Mouse (Mus musculus): ENCODE measurements around the gene Dlx2. TPM values are rescaled to one million over a fixed set of nuclear protein-coding genes. Genes with fewer than 3 reads are reported as not detected.
A peak's percentile ranks its signal among the peaks of the same experiment; 100 is the strongest.

Dlx2 gene
- 67.5 and 67.8 TPM in 2 replicates for polyA plus RNA-seq (2015; fragmentation: Nextera tagmentation; extraction: Ambion mirVana)

DNA sequence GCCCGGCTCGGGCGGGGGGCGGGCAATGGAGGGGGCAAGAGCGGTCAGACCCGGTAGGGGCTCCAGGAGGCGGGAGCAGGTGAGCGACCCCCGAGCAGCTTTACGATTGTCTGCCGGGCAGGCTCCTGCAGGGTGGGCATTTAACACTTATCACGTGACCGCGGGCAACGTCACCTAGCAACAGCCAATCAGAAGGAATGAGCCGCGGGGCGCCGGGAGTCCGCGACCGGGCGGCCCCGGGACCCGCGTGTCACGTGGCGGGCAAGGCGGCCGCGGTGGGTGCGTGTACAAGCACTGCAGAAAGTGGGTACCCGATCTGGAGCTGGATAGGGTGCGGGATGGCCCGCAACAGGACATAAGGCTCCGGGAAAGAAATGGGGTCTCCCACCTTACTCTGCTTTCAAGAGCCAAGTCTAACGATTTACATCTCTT is at the start of gene Dlx2:
TSS of gene Dlx2 (minus strand) at position 115 of the 432 bp plus-strand sequence.
- H3K27ac ChIP-seq (replicated peaks), result peak within 1 kb of the TSS; percentile 93
- H3K9me3 ChIP-seq, result no peaks in the 10 kb centered on the region
- peak within 1 kb of the TSS; percentile 57 for H3K4me3 ChIP-seq
- H3K9ac ChIP-seq (replicated peaks), result peak within 1 kb of the TSS; percentile 62
- WGBS, result under 1% methylated on average over 37 of the region's 37 CpGs
- peak; percentile 76 for ATAC-seq (replicated peaks)
- H3K4me1 ChIP-seq, result peaks cover 38% of the 10 kb centered on the region
- H3K27me3 ChIP-seq, result peaks cover 31% of the 10 kb centered on the region
- H3K36me3 ChIP-seq, result no peaks in the 10 kb centered on the region
- peak within 1 kb of the TSS; percentile 92 for H3K4me2 ChIP-seq (replicated peaks)

DNA sequence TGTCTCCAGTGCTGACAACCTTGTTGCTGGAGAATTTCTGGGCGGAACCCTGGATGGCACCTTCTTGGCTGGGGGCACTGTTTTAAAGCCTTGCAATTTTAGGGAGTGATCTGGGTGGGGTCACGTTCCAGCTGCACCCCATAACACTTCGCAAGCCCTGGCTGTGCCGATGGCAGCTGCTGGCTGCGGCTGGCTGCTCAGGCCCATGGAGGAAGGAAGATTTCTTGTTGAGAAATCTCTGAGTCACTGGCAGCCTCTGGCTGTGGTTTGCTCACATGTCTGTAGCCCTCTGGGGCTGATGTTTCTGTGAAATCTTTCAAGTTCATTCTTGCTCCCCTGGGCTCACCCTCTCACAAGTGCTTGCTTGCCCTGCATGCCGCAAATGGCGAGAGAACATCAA is 47.9 kb upstream of the Dlx2 start:
- H3K4me1 ChIP-seq, result peaks cover 4% of the 10 kb centered on the region; the same call in 1 of the 2 replicates
- no peaks in the 10 kb centered on the region for H3K9me3 ChIP-seq
- no peak overlapping the region for H3K4me2 ChIP-seq (replicated peaks)
- H3K9ac ChIP-seq (replicated peaks), result no peak overlapping the region
- 83% methylated on average over 7 of the region's 7 CpGs for WGBS
- H3K4me3 ChIP-seq, result no peak overlapping the region
- no peaks in the 10 kb centered on the region for H3K36me3 ChIP-seq
- no peak overlapping the region for H3K27ac ChIP-seq (replicated peaks)
- H3K27me3 ChIP-seq, result no peaks in the 10 kb centered on the region; the same call in 1 of the 2 replicates
- no peak for ATAC-seq (replicated peaks)

DNA sequence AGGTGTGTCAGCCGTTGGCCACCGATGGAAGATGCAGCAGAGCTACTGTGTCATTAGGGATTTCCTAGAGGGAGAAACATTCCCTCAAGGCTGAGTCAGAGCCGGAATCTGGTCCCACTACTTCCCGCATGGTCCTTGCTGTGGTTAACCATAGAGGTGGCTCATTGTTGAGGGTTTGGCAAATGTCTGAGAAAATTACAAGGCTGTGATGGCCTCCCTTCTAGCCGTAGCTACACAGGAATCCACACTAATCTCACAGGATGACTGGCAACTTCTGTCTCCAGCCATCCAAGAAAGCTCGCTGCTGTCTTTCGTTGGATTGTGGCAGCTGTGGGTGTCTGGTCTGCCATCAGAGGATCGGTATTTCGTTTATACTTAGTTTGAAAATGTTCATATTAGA is 42.6 kb upstream of the Dlx2 start:
- Histone ChIP-seq H3K9me3 (no peaks in the 10 kb centered on the region), H3K4me3 (no peak overlapping the region), H3K27ac (replicated peaks) (no peak overlapping the region), H3K4me1 (no peaks in the 10 kb centered on the region), H3K36me3 (no peaks in the 10 kb centered on the region), H3K4me2 (replicated peaks) (no peak overlapping the region), H3K27me3 (no peaks in the 10 kb centered on the region), H3K9ac (replicated peaks) (no peak overlapping the region)
- WGBS, result 91% methylated on average over 9 of the region's 9 CpGs
- ATAC-seq (replicated peaks), result no peak

DNA sequence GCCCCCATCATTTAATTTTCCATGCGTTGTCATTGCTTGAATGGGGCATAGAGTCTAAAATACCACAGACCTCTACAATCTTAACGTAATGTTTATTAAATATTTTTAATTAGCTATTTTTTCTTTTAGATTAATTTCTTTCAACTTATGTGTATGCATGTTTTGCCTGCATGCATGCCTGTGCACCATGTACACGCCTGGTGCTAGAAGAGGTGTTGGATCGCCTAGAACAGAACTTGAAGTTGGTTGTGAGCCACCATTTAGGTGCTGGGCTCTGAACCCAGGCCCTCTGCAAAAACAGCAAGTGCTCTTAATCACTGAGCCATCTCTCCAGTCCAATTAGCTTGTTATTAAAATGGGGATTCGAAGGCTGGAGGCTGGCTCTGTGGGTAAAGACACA is 34.9 kb upstream of the Dlx2 start:
- Histone ChIP-seq H3K27ac (replicated peaks) (no peak overlapping the region), H3K36me3 (no peaks in the 10 kb centered on the region), H3K4me2 (replicated peaks) (peak overlapping the region; percentile 77), H3K4me3 (peak overlapping the region; percentile 59), H3K9me3 (no peaks in the 10 kb centered on the region), H3K9ac (replicated peaks) (peak overlapping the region; percentile 62; the same call in 1 of the 2 replicates), H3K4me1 (0 out of 2 replicates have a peak, but pooled peaks cover 11% of the 10 kb centered on the region), H3K27me3 (no peaks in the 10 kb centered on the region)
- 49% methylated on average over 5 of the region's 5 CpGs for WGBS
- peak; percentile 48; the same call in 1 of the 2 replicates for ATAC-seq (replicated peaks)

DNA sequence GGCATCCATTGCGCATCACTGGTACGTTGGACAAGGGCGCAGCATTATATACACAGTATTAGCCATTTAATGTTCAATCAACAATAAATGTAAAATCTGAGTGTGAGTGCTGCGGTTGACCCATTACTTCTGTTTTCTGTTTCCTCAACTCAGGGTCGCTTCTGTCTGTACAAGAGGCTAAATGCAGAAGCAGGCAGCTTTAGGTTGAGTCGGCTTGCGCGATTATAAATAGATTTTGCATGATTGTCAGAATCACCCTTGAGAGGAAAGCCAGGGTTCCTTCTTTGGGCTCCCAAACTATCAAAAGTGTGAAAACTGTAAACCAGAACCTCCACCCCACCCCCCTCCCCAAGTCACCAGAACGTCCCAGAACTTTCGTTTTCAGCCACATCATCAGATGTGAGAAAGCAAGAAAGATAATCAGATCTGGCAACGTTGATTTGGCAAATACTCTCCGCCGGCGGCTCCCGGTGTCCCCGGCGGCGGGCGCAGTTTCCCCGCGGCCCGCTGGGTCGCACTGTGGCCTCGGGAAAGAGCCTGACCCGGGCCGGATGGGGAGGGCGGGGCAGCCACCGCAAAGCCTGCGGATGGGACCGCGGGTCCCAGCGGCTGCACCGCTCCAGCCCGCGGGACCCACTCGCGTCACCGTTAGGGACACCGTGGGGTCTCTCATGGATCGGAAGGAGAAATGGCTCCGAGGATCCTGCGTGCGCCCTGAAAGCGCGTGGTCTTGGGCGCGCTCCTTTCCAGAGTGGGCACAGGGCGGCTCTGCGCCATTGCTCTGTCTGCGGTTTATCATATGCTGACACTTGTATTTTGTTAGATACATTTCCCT is 34.3 kb upstream of the Dlx2 start:
- WGBS, result 11% methylated on average over 50 of the region's 50 CpGs
- Histone ChIP-seq H3K4me2 (replicated peaks) (peak overlapping the region; percentile 77), H3K36me3 (no peaks in the 10 kb centered on the region), H3K4me3 (peak overlapping the region; percentile 59), H3K9me3 (no peaks in the 10 kb centered on the region), H3K4me1 (0 out of 2 replicates have a peak, but pooled peaks cover 11% of the 10 kb centered on the region), H3K9ac (replicated peaks) (peak overlapping the region; percentile 62), H3K27ac (replicated peaks) (no peak overlapping the region), H3K27me3 (no peaks in the 10 kb centered on the region)
- peak; percentile 89 for ATAC-seq (replicated peaks)

DNA sequence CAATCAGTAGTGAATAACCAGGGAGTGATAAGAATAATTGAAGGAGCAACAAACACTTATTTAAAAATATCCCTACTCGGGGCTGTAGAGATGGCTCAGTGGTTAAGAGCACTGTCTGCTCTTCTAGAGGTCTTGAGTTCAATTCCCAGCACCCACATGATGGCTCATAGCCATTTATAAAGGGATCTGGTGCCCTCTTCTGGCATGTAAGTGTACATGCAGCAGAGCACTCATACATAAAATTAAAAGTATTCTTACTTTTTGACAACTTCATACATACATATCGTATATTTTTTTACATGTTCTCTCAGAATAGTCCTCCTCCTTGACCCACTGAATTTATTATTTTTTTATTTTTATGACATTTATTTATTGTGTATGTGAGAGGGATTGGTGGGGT is 30.5 kb upstream of the Dlx2 start:
- H3K27ac ChIP-seq (replicated peaks), result no peak overlapping the region
- H3K4me2 ChIP-seq (replicated peaks), result no peak overlapping the region
- H3K4me3 ChIP-seq, result no peak overlapping the region
- 0 out of 2 replicates have a peak, but pooled peaks cover 11% of the 10 kb centered on the region for H3K4me1 ChIP-seq
- H3K9ac ChIP-seq (replicated peaks), result no peak overlapping the region
- H3K27me3 ChIP-seq, result no peaks in the 10 kb centered on the region
- H3K9me3 ChIP-seq, result no peaks in the 10 kb centered on the region
- 89% methylated on average over 2 of the region's 2 CpGs for WGBS
- H3K36me3 ChIP-seq, result no peaks in the 10 kb centered on the region
- ATAC-seq (replicated peaks), result no peak

DNA sequence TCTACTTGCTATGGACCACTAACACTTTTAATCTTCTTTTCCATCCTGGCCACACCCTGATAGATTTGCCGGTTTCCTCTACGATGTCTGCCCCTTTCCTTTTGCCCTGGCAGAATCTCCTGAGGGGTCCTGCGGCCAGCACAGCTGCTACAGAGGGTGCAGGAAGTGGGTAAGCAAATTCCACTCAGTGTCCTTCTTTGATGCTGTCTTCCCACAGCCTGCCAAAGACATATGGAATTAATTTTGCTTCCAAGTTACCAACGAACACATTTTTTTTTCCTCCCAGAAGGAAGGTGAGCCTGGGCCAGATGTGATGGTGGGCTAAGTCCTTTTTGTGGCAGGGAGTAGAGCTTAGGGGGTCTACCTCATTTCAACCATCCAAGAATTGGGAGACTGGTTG is 27.2 kb upstream of the Dlx2 start:
- H3K4me3 ChIP-seq, result no peak overlapping the region
- ATAC-seq (replicated peaks), result no peak
- no peaks in the 10 kb centered on the region for H3K9me3 ChIP-seq
- 83% methylated on average over 4 of the region's 4 CpGs for WGBS
- no peak overlapping the region for H3K27ac ChIP-seq (replicated peaks)
- H3K27me3 ChIP-seq, result no peaks in the 10 kb centered on the region
- no peak overlapping the region for H3K4me2 ChIP-seq (replicated peaks)
- no peaks in the 10 kb centered on the region for H3K36me3 ChIP-seq
- H3K4me1 ChIP-seq, result no peaks in the 10 kb centered on the region
- no peak overlapping the region for H3K9ac ChIP-seq (replicated peaks)

DNA sequence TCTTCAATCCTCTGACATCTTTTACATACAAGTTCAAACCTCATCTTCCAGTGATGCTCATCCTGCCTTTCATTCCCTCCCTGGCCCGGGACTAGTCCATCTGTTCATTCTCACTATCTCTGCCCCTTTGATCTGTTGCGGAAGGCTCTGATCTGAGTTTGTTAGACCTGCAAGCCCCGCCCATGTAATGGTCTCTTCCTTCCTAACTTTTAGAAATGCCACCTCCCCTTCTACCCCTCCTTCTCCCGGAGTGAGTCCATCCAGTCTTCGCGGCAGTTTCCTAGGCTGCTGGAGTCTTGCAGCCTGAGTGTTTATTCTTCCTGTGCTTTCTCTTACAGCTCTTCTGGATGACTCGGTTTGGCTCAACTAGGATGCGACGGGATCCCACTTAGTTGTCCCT is 19.9 kb upstream of the Dlx2 start:
- ATAC-seq (replicated peaks), result no peak
- Histone ChIP-seq H3K9ac (replicated peaks) (no peak overlapping the region), H3K9me3 (no peaks in the 10 kb centered on the region), H3K4me2 (replicated peaks) (no peak overlapping the region), H3K4me3 (no peak overlapping the region), H3K4me1 (no peaks in the 10 kb centered on the region), H3K27ac (replicated peaks) (no peak overlapping the region), H3K27me3 (no peaks in the 10 kb centered on the region), H3K36me3 (no peaks in the 10 kb centered on the region)
- 91% methylated on average over 9 of the region's 9 CpGs for WGBS

DNA sequence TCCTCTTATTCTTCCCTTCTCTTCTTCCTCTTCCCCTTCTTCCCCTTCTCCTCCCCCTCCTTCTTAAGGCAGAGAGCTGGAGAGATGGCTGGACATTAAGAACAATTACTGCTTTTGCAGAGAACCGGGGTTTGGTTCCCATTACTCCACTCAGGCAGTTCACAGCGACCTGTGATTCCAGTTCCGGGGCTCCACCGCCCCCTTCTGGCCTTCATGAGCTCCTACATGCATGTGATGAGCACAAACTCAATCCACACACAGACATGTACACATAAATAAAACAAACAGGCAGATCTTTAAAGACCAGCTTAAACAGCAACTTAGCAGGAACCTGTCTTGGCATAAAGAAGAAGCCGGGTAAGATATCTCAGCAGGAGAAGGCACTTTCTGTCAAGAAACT is 9.5 kb upstream of the Dlx2 start:
- ATAC-seq (replicated peaks), result no peak
- Histone ChIP-seq H3K9ac (replicated peaks) (no peak overlapping the region), H3K4me3 (no peak overlapping the region), H3K27ac (replicated peaks) (no peak overlapping the region), H3K27me3 (peaks cover 14% of the 10 kb centered on the region), H3K4me1 (peaks cover 3% of the 10 kb centered on the region; the same call in 1 of the 2 replicates), H3K9me3 (no peaks in the 10 kb centered on the region), H3K36me3 (no peaks in the 10 kb centered on the region), H3K4me2 (replicated peaks) (no peak overlapping the region)
- 75% methylated on average over 5 of the region's 5 CpGs for WGBS

DNA sequence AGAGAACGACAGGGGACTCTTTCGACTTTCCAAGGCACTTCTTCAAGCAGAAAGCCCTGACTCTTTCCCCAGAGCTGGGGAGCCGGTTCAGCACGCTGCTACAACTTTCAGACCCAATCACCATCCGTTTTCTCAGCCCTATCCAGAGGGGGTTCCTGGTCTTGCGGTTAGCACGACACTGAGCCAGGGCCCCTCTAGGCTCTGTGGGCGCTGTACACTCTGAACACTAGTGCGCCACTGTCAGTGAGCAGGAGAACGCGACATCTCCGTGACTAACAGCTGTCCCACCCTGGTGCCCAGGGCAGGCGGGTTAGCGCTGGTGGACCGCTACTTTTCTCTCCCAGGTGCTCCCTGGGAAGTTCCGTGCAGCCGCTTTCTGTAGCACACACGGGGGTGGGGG is 5.2 kb upstream of the Dlx2 start:
- no peak for ATAC-seq (replicated peaks)
- Histone ChIP-seq H3K4me2 (replicated peaks) (no peak overlapping the region), H3K27me3 (peaks cover 38% of the 10 kb centered on the region), H3K4me3 (no peak overlapping the region), H3K36me3 (no peaks in the 10 kb centered on the region), H3K4me1 (peaks cover 14% of the 10 kb centered on the region), H3K9me3 (no peaks in the 10 kb centered on the region), H3K9ac (replicated peaks) (no peak overlapping the region), H3K27ac (replicated peaks) (no peak overlapping the region)
- WGBS, result 3% methylated on average over 18 of the region's 18 CpGs

DNA sequence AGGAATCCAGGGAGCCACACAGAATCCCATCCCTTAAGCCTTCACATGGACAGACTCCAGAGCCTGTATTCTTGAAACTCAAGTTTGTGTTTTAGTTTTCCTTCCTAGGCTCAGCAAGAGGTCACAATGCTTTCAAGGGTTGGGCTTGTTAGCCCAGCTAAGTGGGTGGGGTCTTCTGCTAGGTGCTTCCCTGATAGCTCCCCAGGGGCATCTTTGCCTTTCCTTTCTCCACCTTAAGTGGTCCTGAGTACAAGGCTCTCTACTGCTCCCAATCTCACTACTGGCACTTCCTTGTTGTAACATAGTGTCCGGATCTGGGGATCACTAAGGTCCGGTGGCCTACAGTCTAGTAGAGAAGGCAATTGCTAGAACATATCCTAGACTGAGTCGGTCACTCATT is 3.8 kb upstream of the Dlx2 start:
- 38% methylated on average over 3 of the region's 3 CpGs for WGBS
- Histone ChIP-seq H3K36me3 (no peaks in the 10 kb centered on the region), H3K4me2 (replicated peaks) (no peak overlapping the region), H3K27me3 (peaks cover 38% of the 10 kb centered on the region), H3K9me3 (no peaks in the 10 kb centered on the region), H3K4me1 (peaks cover 28% of the 10 kb centered on the region), H3K9ac (replicated peaks) (no peak overlapping the region), H3K4me3 (no peak overlapping the region), H3K27ac (replicated peaks) (no peak overlapping the region)
- ATAC-seq (replicated peaks), result no peak

DNA sequence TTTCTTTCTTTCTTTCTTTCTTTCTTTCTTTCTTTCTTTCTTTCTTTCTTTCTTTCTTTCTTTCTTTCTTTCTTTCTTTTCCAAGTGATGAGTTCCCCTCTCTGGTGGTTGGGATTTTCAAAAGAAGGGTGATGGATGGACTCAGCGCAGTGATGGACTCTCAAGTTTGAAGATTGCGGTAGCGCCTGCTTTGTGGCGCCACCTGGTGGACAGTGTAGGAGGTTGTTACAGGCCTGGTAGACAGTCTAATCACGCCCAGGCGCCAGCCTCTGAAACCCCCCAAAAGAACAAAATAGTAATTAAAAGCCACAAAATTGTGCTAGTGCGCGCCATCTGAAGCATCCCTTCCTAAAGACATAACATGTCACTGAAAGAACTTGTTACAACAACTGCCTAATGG is 1.3 kb upstream of the Dlx2 start:
- H3K36me3 ChIP-seq, result no peaks in the 10 kb centered on the region
- no peak overlapping the region for H3K4me2 ChIP-seq (replicated peaks)
- H3K9ac ChIP-seq (replicated peaks), result no peak overlapping the region
- no peak for ATAC-seq (replicated peaks)
- H3K4me1 ChIP-seq, result peaks cover 40% of the 10 kb centered on the region
- H3K9me3 ChIP-seq, result no peaks in the 10 kb centered on the region
- no peak overlapping the region for H3K4me3 ChIP-seq
- H3K27me3 ChIP-seq, result peaks cover 32% of the 10 kb centered on the region
- no peak overlapping the region for H3K27ac ChIP-seq (replicated peaks)
- under 1% methylated on average over 8 of the region's 8 CpGs for WGBS
